Mouse (Mus musculus): ENCODE data around the gene Ecm1.

Gene Ecm1

GRCm38 (mm10) chr3:95718153-95718552 is 21.2 kb downstream of the Ecm1 start:
- TF ChIP-seq CTCF (conservative IDR thresholded peaks at IDR 0.05; ENCODE audit: low read length) (no peak), NANOG (IDR thresholded peaks at IDR 0.05; ENCODE audit: borderline replicate concordance, low read length) (no peak), POU5F1 (IDR thresholded peaks at IDR 0.05; ENCODE audit: borderline replicate concordance, low read length) (no peak)
- Histone ChIP-seq H3K27me3 (ENCODE audit: insufficient read depth, low read length) (peaks cover 3% of the 10 kb centered on the region; the same call in 1 of the 2 replicates), H3K4me3 (replicated peaks; ENCODE audit: low read length) (no peak overlapping the region), H3K9me3 (ENCODE audit: low read length) (peaks cover 11% of the 10 kb centered on the region), H3K4me1 (replicated peaks; ENCODE audit: low read depth, low read length) (no peaks in the 10 kb centered on the region), H3K36me3 (ENCODE audit: insufficient read depth, low read length) (no peaks in the 10 kb centered on the region)

DNA sequence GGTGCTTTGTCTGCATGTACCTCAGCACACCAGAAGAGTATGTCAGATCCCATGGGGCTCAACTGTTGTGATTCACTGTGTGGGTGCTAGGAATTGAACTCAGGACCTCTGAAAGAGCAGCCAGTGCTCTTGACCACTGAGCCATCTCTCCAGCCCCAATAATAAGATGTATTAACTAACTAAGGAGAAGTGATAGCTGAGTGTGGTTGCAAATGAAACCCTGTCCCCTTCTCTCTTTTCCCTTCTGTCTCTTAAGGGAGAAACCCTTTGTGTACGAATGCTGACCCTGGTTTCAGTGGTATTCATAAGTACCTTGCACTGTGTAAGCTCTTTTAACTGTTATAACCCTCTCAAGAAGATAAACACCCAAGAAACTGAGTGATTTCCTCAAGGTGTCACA is 23.3 kb downstream of the Ecm1 start:
- TF ChIP-seq CTCF (conservative IDR thresholded peaks at IDR 0.05; ENCODE audit: low read length) (no peak), POU5F1 (IDR thresholded peaks at IDR 0.05; ENCODE audit: borderline replicate concordance, low read length) (no peak), NANOG (IDR thresholded peaks at IDR 0.05; ENCODE audit: borderline replicate concordance, low read length) (no peak)
- Histone ChIP-seq H3K4me3 (replicated peaks; ENCODE audit: low read length) (no peak overlapping the region), H3K4me1 (replicated peaks; ENCODE audit: low read depth, low read length) (no peaks in the 10 kb centered on the region), H3K9me3 (ENCODE audit: low read length) (peaks cover 16% of the 10 kb centered on the region), H3K36me3 (ENCODE audit: insufficient read depth, low read length) (no peaks in the 10 kb centered on the region), H3K27me3 (ENCODE audit: insufficient read depth, low read length) (peaks cover 3% of the 10 kb centered on the region; the same call in 1 of the 2 replicates)

- Histone ChIP-seq H3K27me3 (ENCODE audit: insufficient read depth, low read length) (peaks cover 3% of the 10 kb centered on the region; the same call in 1 of the 2 replicates), H3K4me1 (replicated peaks; ENCODE audit: low read depth, low read length) (no peaks in the 10 kb centered on the region), H3K9me3 (ENCODE audit: low read length) (peaks cover 25% of the 10 kb centered on the region), H3K4me3 (replicated peaks; ENCODE audit: low read length) (no peak overlapping the region), H3K36me3 (ENCODE audit: insufficient read depth, low read length) (no peaks in the 10 kb centered on the region)
- TF ChIP-seq POU5F1 (IDR thresholded peaks at IDR 0.05; ENCODE audit: borderline replicate concordance, low read length) (no peak), CTCF (conservative IDR thresholded peaks at IDR 0.05; ENCODE audit: low read length) (no peak), NANOG (IDR thresholded peaks at IDR 0.05; ENCODE audit: borderline replicate concordance, low read length) (no peak)
Measured at GRCm38 (mm10) chr3:95709967-95710366, 29.4 kb downstream of the Ecm1 start.

DNA sequence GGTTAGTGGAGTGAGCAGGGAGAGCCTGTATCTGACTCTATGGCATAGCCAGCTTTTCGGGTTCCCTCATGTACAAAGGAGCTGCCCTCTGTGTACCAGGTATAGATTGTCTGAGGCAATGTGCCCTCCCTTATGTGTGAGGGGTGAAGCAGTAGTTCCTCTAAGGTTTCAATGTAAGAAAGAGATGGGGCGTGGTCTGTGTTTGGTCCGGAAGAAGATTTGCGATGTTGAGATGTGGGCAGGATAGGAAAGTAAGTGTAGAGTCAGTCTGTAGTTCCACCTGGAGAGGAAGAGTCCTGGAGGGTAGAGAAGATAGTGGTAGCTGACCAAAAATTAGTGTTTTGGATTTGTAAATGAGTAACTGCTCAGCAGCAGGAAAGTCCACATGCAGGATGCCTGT is 30.3 kb downstream of the Ecm1 start:
- Histone ChIP-seq H3K9me3 (ENCODE audit: low read length) (peaks cover 22% of the 10 kb centered on the region), H3K4me3 (replicated peaks; ENCODE audit: low read length) (no peak overlapping the region), H3K4me1 (replicated peaks; ENCODE audit: low read depth, low read length) (no peaks in the 10 kb centered on the region; the same call in 1 of the 2 replicates), H3K27me3 (ENCODE audit: insufficient read depth, low read length) (no peaks in the 10 kb centered on the region), H3K36me3 (ENCODE audit: insufficient read depth, low read length) (no peaks in the 10 kb centered on the region)
- TF ChIP-seq POU5F1 (IDR thresholded peaks at IDR 0.05; ENCODE audit: borderline replicate concordance, low read length) (no peak), CTCF (conservative IDR thresholded peaks at IDR 0.05; ENCODE audit: low read length) (no peak), NANOG (IDR thresholded peaks at IDR 0.05; ENCODE audit: borderline replicate concordance, low read length) (no peak)

GRCm38 (mm10) chr3:95707497-95707896 is 31.9 kb downstream of the Ecm1 start:
- H3K4me3 ChIP-seq (replicated peaks; ENCODE audit: low read length): no peak overlapping the region
- TF ChIP-seq CTCF (conservative IDR thresholded peaks at IDR 0.05; ENCODE audit: low read length) (no peak), POU5F1 (IDR thresholded peaks at IDR 0.05; ENCODE audit: borderline replicate concordance, low read length) (no peak), NANOG (IDR thresholded peaks at IDR 0.05; ENCODE audit: borderline replicate concordance, low read length) (no peak)
- peaks cover 9% of the 10 kb centered on the region for H3K9me3 ChIP-seq (ENCODE audit: low read length)
- H3K4me1 ChIP-seq (replicated peaks; ENCODE audit: low read depth, low read length): peaks cover 10% of the 10 kb centered on the region
- H3K27me3 ChIP-seq (ENCODE audit: insufficient read depth, low read length): no peaks in the 10 kb centered on the region
- no peaks in the 10 kb centered on the region for H3K36me3 ChIP-seq (ENCODE audit: insufficient read depth, low read length)

DNA sequence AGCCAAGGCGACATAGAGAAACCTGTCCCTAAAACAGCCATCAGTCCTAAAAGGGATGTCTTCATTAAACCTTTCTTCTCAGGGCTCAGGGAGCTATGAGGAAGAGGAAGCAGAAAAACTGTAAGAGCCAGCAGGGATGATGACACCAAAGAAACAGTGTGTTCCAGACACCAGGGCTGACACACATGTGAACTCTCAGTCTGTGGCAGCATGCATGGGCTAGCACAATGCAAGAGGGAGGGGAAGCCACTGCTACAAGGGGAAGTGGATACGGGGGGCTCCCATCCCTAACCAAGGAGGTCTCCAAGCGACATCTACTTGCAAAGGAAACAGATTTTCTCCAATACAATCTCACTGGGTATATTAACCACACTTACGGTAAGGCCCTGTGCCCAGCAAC is 33.1 kb downstream of the Ecm1 start:
- Histone ChIP-seq H3K27me3 (ENCODE audit: insufficient read depth, low read length) (no peaks in the 10 kb centered on the region), H3K36me3 (ENCODE audit: insufficient read depth, low read length) (no peaks in the 10 kb centered on the region), H3K9me3 (ENCODE audit: low read length) (peaks cover 9% of the 10 kb centered on the region), H3K4me1 (replicated peaks; ENCODE audit: low read depth, low read length) (peaks cover 19% of the 10 kb centered on the region), H3K4me3 (replicated peaks; ENCODE audit: low read length) (no peak overlapping the region)
- TF ChIP-seq NANOG (IDR thresholded peaks at IDR 0.05; ENCODE audit: borderline replicate concordance, low read length) (no peak), POU5F1 (IDR thresholded peaks at IDR 0.05; ENCODE audit: borderline replicate concordance, low read length) (no peak), CTCF (conservative IDR thresholded peaks at IDR 0.05; ENCODE audit: low read length) (no peak)

GRCm38 (mm10) chr3:95704612-95705011 is 34.8 kb downstream of the Ecm1 start:
- Histone ChIP-seq H3K4me3 (replicated peaks; ENCODE audit: low read length) (no peak overlapping the region), H3K36me3 (ENCODE audit: insufficient read depth, low read length) (no peaks in the 10 kb centered on the region), H3K27me3 (ENCODE audit: insufficient read depth, low read length) (no peaks in the 10 kb centered on the region), H3K9me3 (ENCODE audit: low read length) (peaks cover 8% of the 10 kb centered on the region), H3K4me1 (replicated peaks; ENCODE audit: low read depth, low read length) (peaks cover 36% of the 10 kb centered on the region)
- TF ChIP-seq NANOG (IDR thresholded peaks at IDR 0.05; ENCODE audit: borderline replicate concordance, low read length) (no peak), POU5F1 (IDR thresholded peaks at IDR 0.05; ENCODE audit: borderline replicate concordance, low read length) (no peak), CTCF (conservative IDR thresholded peaks at IDR 0.05; ENCODE audit: low read length) (no peak)

DNA sequence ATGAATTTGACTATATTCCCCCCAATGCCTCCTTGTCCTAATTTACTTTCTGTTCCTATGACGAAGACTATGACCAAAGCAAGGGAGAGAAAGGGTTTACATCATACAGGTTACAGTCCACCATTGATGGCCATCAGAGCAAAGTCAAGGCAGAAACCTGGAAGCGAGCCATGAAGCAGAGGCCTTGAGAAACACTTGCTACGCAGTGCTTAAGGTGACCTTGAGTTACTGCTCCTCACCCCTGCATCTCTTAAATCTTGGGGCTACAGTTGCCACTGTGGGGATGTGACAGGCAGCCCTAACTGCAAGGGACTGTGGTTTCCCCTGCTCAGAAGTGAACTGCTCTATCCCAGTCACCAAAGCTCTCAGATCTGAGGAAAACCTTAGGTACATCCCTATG is 36.1 kb downstream of the Ecm1 start:
- Histone ChIP-seq H3K4me3 (replicated peaks; ENCODE audit: low read length) (no peak overlapping the region), H3K27me3 (ENCODE audit: insufficient read depth, low read length) (no peaks in the 10 kb centered on the region), H3K4me1 (replicated peaks; ENCODE audit: low read depth, low read length) (peaks cover 39% of the 10 kb centered on the region), H3K9me3 (ENCODE audit: low read length) (no peaks in the 10 kb centered on the region), H3K36me3 (ENCODE audit: insufficient read depth, low read length) (no peaks in the 10 kb centered on the region)
- TF ChIP-seq NANOG (IDR thresholded peaks at IDR 0.05; ENCODE audit: borderline replicate concordance, low read length): no peak
- no peak for TF ChIP-seq POU5F1 (IDR thresholded peaks at IDR 0.05; ENCODE audit: borderline replicate concordance, low read length)
- no peak for TF ChIP-seq CTCF (conservative IDR thresholded peaks at IDR 0.05; ENCODE audit: low read length)

- Histone ChIP-seq H3K9me3 (ENCODE audit: low read length) (no peaks in the 10 kb centered on the region), H3K4me3 (replicated peaks; ENCODE audit: low read length) (peak overlapping the region; percentile 39), H3K4me1 (replicated peaks; ENCODE audit: low read depth, low read length) (peaks cover 39% of the 10 kb centered on the region), H3K36me3 (ENCODE audit: insufficient read depth, low read length) (no peaks in the 10 kb centered on the region), H3K27me3 (ENCODE audit: insufficient read depth, low read length) (no peaks in the 10 kb centered on the region)
- TF ChIP-seq NANOG (IDR thresholded peaks at IDR 0.05; ENCODE audit: borderline replicate concordance, low read length): peak; percentile 27; the same call in 1 of the 2 replicates
- no peak for TF ChIP-seq POU5F1 (IDR thresholded peaks at IDR 0.05; ENCODE audit: borderline replicate concordance, low read length)
Measured at GRCm38 (mm10) chr3:95701877-95702540, 37.4 kb downstream of the Ecm1 start.

All from E14TG2a.4 (cell line).